Mouse (Mus musculus): ENCODE measurements around the gene Ogg1.

DNA sequence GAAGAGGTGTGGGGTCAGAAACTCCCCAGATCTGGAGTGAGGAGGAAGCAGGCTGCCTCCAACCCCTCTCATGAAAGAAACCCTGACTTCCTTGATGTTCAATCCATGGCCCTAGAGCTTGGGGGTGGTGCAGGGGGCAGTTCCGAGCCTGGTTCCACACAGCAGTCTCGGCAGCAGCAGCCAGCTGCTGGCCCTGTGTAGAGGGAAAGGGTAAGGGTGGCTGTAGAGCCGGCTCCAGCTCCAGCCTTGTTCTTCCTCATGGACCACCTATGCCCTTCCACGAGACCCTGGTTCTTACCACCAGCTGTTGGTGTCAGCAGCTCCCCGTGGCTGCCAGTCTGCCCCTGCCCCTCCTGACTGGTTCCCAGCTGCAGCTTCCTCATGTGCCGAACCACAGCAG lies 7.4 kb downstream of the Ogg1 start:
- TF ChIP-seq CTCF (IDR thresholded peaks at IDR 0.05; ENCODE audit: extremely low read depth, insufficient read depth, low read length) (no peak), POLR2A (IDR thresholded peaks at IDR 0.05; ENCODE audit: extremely low read depth, insufficient read depth, low read length) (no peak)
